Mouse (Mus musculus) B cell, adult 67 days (primary cell): ENCODE data around the gene Ndrg3. TPM values are rescaled to one million over a fixed set of nuclear protein-coding genes. Genes with fewer than 3 reads are reported as not detected.

Source experiments
- total RNA-seq, 2 experiments: library from RNA; stranded (reverse); gene quantifications; 4 replicates each; pipeline ENCODE4 v1.2.4; 2023

Ndrg3 gene
- total RNA-seq: 10 to 100 TPM; 39.2 to 45.5 TPM

GRCm38 (mm10) chr2:156991470-156992319 is at the start of gene Ndrg3:
Gene Ndrg3, minus strand, starts transcription at chr2:156992056.

DNA sequence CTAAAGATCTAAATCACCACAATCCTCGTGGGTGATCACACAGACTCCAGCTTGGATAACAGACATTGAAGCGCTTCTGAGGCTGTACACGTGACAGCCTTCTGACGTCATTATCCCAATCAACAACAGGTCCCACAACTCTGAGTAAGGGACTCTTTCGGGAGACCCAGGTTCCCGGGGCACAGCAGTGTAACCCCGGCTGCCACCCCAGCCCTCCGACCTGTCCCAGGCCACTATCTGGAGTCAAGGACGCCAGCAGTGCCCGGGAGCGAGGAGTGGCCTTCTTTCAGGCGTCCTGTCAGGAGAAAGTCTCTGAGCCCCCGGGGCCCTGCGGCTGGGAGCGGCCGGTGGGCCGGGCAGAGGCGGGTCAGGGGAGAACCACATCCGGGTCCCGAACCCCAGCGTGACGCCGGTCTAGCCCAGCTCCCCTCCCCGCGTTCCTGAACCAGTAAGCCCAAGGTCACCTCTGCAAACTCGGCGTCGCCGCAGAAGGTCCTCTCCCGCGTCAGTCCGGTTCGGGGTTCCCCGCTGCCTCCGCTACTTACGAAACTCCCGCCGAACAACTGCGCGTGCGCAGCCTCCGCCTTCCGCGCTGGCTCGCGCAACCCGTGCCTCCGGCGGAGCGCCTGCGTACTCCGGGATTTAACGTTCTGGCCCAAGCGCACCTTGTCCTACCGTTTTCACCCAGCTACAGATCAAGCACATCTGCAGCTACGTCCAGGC is 14.8 kb upstream of the Ndrg3 start, which contains the start of gene Dsn1:
Gene Dsn1 (minus strand): TSS at position 644 of the 723 bp plus-strand sequence.

GRCm38 (mm10) chr2:156887017-156887416 is 104.8 kb downstream of the Ndrg3 start, which contains the start of gene Sla2:
Gene Sla2, minus strand, starts transcription at chr2:156887192.

Other genes with a start within 250 kb of the Ndrg3 start
- under 1 TPM; 0.71 to 0.81 TPM for gene Myl9, start 216.6 kb downstream of the Ndrg3 start, total RNA-seq
- 100 to 1,000 TPM in 1 of 2 experiments, 10 to 100 TPM in 1; 94.6 to 107 TPM for gene Tgif2, start 152.0 kb downstream of the Ndrg3 start, total RNA-seq
- gene 4930518I15Rik, start 134.1 kb downstream of the Ndrg3 start, total RNA-seq: 1 to 10 TPM; 5.1 to 9.5 TPM
- 10 to 100 TPM; 66.2 to 69.1 TPM for gene Rab5if, start 128.9 kb downstream of the Ndrg3 start, total RNA-seq
- 1 to 10 TPM; 1.1 to 1.5 TPM for gene Sla2, start 104.9 kb downstream of the Ndrg3 start, total RNA-seq
- gene Dsn1, start 15.1 kb upstream of the Ndrg3 start, total RNA-seq: 10 to 100 TPM; 19.5 to 30.8 TPM
- under 1 TPM; 0.26 to 0.33 TPM for gene Soga1, start 87.2 kb upstream of the Ndrg3 start, total RNA-seq
- gene Tldc2, start 95.0 kb upstream of the Ndrg3 start, total RNA-seq: not detected
- 100 to 1,000 TPM; 552 to 568 TPM for gene Samhd1, start 143.2 kb upstream of the Ndrg3 start, total RNA-seq
- gene Rbl1, start 212.5 kb upstream of the Ndrg3 start, total RNA-seq: 10 to 100 TPM; 22.8 to 24.4 TPM